ENCODE assay signal across 28 mouse cellular contexts in genomic region chr11:5605421-5605820, GRCm38 (mm10). TPM values are rescaled to one million over a fixed set of nuclear protein-coding genes. Genes with fewer than 3 reads are reported as not detected.
"Had no signal": no experiment of that assay in that cellular context is flagged by ENCODE, and none has a peak within 500 bp of the region (broad histone marks: within the 10 kb centered on the region; RNA-seq: fewer than 3 reads in every experiment).

No protein-coding gene starts in this region.

- H3K9me3 ChIP-seq: intestine, embryonic 15.5 days; kidney, embryonic 15.5 days; limb, embryonic 10.5 days; liver, embryonic 12.5 days; liver, embryonic 15.5 days; lung, embryonic 15.5 days; midbrain, embryonic 13.5 days; neural tube, embryonic 13.5 days; stomach, embryonic 15.5 days had no signal

- H3K4me2 ChIP-seq: intestine, embryonic 15.5 days; kidney, embryonic 15.5 days; limb, embryonic 13.5 days; liver, embryonic 12.5 days; liver, embryonic 15.5 days; lung, embryonic 15.5 days; midbrain, embryonic 13.5 days; neural tube, embryonic 13.5 days; stomach, embryonic 15.5 days had no signal

- H3K4me1 ChIP-seq: intestine, embryonic 15.5 days; kidney, embryonic 15.5 days; limb, embryonic 10.5 days; limb, embryonic 13.5 days; liver, embryonic 12.5 days; liver, embryonic 15.5 days; lung, embryonic 15.5 days; megakaryocyte, embryonic 14.5 days; midbrain, embryonic 10.5 days; midbrain, embryonic 13.5 days; neural tube, embryonic 13.5 days had no signal

- H3K27ac ChIP-seq: intestine, embryonic 15.5 days; kidney, embryonic 15.5 days; limb, embryonic 10.5 days; limb, embryonic 13.5 days; liver, embryonic 12.5 days; liver, embryonic 15.5 days; lung, embryonic 15.5 days; midbrain, embryonic 10.5 days; midbrain, embryonic 13.5 days; neural tube, embryonic 13.5 days; stomach, embryonic 15.5 days had no signal

- ATAC-seq: intestine, embryonic 15.5 days; liver, embryonic 12.5 days; midbrain, embryonic 13.5 days; midbrain, embryonic 16.5 days had no signal

- H3K36me3 ChIP-seq: intestine, embryonic 15.5 days; kidney, embryonic 15.5 days; limb, embryonic 10.5 days; limb, embryonic 13.5 days; liver, embryonic 12.5 days; liver, embryonic 15.5 days; lung, embryonic 15.5 days; midbrain, embryonic 10.5 days; midbrain, embryonic 13.5 days; neural tube, embryonic 13.5 days; stomach, embryonic 15.5 days had no signal

- H3K9ac ChIP-seq: intestine, embryonic 15.5 days; kidney, embryonic 15.5 days; limb, embryonic 13.5 days; liver, embryonic 12.5 days; liver, embryonic 15.5 days; lung, embryonic 15.5 days; midbrain, embryonic 13.5 days; neural tube, embryonic 13.5 days; stomach, embryonic 15.5 days had no signal

- H3K4me3 ChIP-seq: intestine, embryonic 15.5 days; kidney, embryonic 15.5 days; limb, embryonic 10.5 days; limb, embryonic 13.5 days; liver, embryonic 12.5 days; liver, embryonic 15.5 days; lung, embryonic 15.5 days; megakaryocyte, embryonic 14.5 days; midbrain, embryonic 10.5 days; midbrain, embryonic 13.5 days; myocyte; neural tube, embryonic 13.5 days; stomach, embryonic 15.5 days had no signal

- H3K27me3 ChIP-seq: intestine, embryonic 15.5 days; kidney, embryonic 15.5 days; limb, embryonic 13.5 days; liver, embryonic 15.5 days; lung, embryonic 15.5 days; midbrain, embryonic 13.5 days; neural tube, embryonic 13.5 days; stomach, embryonic 15.5 days had no signal

- DNase-seq: kidney, adult 11 months; kidney, adult 8-10 months; kidney, postnatal 10 days; kidney, postnatal 36 days; liver; lung, adult 18-20 months; lung, postnatal 10 days; lung, postnatal 36 days; retina, postnatal 1 day; right cerebral cortex, postnatal 4 days; thymus, postnatal 25 days had no signal

RNA-seq across cellular contexts. Expression of gene Ankrd36, which starts 35.9 kb away (rescaled TPM):
- total RNA-seq: layer of hippocampus, postnatal 14 days; left cerebral cortex, postnatal 25 days; neutrophil, adult 5-6 weeks had no signal
- polyA plus RNA-seq: kidney, embryonic 15.5 days; limb, embryonic 10.5 days; midbrain, embryonic 13.5 days; midbrain, embryonic 16.5 days; myocyte; neural tube, embryonic 13.5 days had no signal
